Mouse (Mus musculus): ENCODE data around the gene Ddah2.

The Ddah2 gene

DNA sequence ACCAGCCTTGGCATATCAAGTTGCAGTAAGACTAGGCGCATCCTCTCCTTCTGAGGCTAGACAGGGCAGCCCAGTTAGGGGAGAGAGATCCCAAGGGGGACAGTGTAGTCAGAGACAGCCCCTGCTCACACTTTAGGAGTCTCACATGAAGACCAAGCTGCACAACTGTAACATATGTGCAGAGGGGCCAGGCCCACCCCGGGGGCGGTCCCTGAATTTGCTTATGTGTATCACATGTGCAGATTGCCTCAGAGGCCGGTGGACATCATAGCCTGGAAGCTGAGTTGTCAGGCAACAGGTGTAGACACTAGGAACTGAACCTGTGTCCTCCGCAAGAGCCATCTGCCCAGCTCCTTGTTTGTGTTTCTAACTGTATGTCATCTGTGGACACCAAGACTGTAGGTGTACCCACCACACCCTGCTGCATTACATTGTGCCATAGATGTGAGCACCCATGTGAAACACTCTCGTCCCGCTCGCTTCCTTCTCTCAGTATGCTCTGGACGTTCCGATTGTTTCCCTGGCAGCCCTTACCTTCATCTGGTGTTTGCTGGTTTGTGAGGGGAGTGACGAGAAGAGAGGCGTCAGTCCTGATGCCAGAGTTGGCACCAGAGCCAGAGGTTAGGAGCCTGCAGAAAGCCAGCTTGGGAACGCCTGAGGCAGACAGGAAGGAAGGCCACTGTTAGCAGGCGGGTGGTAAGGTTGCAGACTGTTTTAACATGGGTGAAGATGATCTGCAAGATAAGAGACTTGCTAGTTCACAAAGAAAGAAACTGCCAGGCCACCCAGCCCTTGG lies 33.8 kb downstream of the Ddah2 start:
- in situ Hi-C loops (cut with MboI; ENCODE audit: unreplicated experiment in 2 of 2) = loop anchor here in 1 of 2 experiments (25.0 kb wide), 1 partner anchor 230 kb away; the partner anchor contains the start of genes Cfb, Nelfe and Skiv2l

- in situ Hi-C loops (cut with MboI; ENCODE audit: unreplicated experiment in 2 of 2) = loop anchor here in 1 of 2 experiments (25.0 kb wide), 1 partner anchor 232 kb away; the partner anchor contains the start of genes Cfb, Nelfe and Skiv2l
Observed at GRCm38 (mm10) chr17:35094475-35095365, 35.9 kb downstream of the Ddah2 start.

DNA sequence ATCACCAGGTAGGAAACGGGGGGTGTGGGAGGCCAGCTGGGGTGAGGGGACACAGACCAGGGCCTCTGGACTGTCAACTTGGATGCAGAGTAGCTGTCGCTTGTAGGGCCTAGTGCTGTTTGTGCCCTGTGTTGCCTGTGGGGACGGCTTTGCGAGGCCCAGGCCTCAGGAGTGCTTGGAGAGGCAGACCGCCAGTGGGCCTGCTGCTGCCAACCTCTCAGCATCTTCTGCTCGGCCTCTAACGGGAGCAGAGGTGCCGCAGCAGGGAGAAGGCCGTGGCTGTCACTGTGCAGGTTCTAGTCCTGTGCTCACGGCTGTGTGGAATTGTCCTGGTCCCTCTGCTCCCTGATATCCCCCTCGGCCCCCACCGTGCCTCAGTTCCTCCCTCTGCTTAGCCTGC lies 37.8 kb downstream of the Ddah2 start:
- in situ Hi-C loops (cut with MboI; ENCODE audit: unreplicated experiment in 2 of 2) = loop anchor here in 1 of 2 experiments (25.0 kb wide), 1 partner anchor 234 kb away; the partner anchor contains the start of genes Cfb, Nelfe and Skiv2l

DNA sequence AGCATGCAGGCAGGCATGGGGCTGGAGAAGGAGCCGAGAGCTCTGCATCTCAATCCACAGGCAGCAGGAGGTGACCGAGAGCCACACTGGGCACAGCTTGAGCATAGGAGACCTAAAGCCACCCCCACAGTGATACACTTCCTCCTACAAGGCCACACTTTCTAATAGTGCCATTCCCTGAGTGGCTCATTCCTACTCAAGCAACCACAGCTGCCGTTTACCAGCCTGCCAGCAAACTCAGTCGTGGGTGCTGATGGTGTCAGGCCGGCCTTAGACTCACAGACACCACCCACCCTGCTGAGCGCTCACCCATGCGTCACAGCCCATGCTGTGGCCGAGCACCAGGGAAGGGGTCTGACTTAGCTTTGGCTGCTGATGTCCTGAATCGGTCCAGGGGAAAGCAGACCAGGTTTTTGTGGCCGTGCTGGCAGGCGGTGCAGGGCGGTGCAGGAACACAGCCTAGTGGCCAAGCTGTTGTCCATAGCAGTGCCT lies 38.4 kb downstream of the Ddah2 start:
- in situ Hi-C loops (cut with MboI; ENCODE audit: unreplicated experiment in 2 of 2) = loop anchor here in 1 of 2 experiments (25.0 kb wide), 1 partner anchor 235 kb away; the partner anchor contains the start of genes Cfb, Nelfe and Skiv2l

- in situ Hi-C loops (cut with MboI; ENCODE audit: unreplicated experiment in 2 of 2) = loop anchor here in 1 of 2 experiments (10.0 kb wide), 1 partner anchor 75 kb away; the partner anchor contains the start of gene Sapcd1
Observed at GRCm38 (mm10) chr17:35100196-35100765, 41.4 kb downstream of the Ddah2 start.

DNA sequence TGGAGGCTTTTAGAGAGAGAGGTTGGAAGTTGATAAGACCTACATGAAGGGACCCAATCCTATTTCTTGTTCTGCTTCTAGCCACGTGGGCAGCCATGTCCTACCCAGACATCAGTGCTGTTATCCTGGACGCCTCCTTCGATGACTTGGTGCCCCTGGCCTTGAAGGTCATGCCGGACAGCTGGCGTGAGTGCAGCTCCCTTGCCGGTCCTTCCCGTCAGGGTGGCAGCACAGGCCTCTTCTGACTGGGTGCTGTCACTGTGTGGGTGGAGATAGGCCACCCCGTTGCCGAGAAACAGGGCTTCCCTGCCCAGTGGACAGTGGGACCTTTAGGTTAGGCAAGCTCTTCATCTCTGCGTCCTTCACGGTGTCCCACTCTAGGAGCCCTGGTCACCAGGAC lies 42.3 kb downstream of the Ddah2 start:
- in situ Hi-C loops (cut with MboI; ENCODE audit: unreplicated experiment in 2 of 2) = loop anchor here in 1 of 2 experiments (10.0 kb wide), 1 partner anchor 76 kb away; the partner anchor contains the start of gene Sapcd1

DNA sequence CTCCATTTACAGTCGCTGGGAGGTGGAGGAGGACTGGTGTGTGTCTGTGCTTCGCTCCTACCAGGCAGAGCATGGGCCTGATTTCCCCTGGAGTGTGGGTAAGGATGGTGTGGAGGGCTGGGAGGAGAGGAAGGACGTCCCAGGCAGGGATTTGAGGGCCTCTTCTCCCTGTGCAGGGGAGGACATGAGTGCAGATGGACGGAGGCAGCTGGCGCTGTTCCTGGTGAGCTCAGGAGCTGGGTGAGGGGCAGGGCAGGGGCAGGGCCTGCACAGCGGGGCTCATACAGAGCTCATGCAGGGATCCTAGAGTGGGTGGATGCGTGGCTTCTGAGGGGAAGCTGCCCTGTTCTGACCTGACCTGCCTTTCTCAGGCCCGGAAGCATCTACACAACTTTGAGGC lies 43.5 kb downstream of the Ddah2 start:
- in situ Hi-C loops (cut with MboI; ENCODE audit: unreplicated experiment in 2 of 2) = loop anchor here in 1 of 2 experiments (10.0 kb wide), 1 partner anchor 77 kb away; the partner anchor contains the start of gene Sapcd1

DNA sequence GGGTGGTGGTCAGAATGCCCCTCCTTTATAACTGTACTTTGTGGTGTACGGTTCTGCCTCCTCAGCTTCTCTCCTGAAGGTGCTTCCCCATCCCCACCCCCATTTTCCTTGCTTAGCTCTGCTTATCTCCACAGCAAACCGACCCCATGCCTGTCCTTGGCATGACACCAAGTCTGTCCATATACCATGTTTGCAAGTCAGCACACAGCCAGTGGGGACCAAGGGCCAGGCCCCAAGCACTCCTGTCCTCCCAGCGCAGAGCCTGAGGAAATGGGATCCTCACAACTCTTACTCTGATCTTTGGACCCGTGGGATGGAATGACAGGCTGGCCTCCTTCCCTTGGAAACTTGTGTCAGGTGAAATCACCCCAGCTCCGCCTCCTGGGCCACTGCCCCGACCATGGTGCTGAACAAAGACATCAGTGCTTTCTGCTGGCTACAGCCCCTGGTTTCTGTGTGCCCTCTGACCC lies 44.4 kb downstream of the Ddah2 start:
- in situ Hi-C loops (cut with MboI; ENCODE audit: unreplicated experiment in 2 of 2) = loop anchor here in 1 of 2 experiments (10.0 kb wide), 1 partner anchor 78 kb away; the partner anchor contains the start of gene Sapcd1

DNA sequence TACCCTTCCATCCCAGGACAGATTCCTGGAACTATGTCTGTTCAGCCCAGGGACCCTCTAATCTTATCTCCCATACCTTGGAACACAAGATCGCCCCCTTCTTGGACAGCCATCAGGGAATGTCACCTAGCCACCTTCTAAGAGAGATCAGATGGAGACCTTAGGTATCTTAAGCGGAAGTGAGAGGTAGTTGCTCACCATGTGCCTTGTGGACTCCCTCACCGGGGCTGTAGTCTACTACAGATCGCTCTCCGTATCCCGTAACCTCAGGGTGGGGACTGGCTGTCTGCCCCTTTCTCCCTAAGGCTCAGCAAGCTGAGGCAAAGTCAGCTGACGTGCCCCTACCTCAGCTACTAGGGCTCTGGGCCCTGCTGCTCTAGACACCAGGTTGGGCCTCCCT lies 45.2 kb downstream of the Ddah2 start:
- in situ Hi-C loops (cut with MboI; ENCODE audit: unreplicated experiment in 2 of 2) = loop anchor here in 1 of 2 experiments (10.0 kb wide), 1 partner anchor 79 kb away; the partner anchor contains the start of gene Sapcd1

DNA sequence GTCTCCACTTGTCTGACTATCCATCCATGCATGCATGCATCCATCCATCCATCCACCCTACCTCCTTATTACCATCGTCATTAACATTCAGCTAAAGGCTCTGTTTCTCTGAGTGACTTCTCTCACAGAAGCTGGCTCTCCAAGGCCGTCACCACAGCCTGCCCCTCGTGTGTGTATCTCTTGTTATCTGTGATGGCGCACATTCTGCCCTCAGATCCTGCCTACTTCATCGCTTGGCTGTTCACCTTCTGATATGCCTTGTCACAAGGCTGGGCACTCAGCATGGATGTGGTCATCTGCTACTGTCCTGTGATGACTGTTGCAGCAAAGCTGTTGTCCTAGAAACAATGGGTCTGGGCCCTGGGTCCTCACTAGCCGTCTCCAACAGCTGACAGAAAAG lies 45.9 kb downstream of the Ddah2 start:
- in situ Hi-C loops (cut with MboI; ENCODE audit: unreplicated experiment in 2 of 2) = loop anchor here (5.0 to 10.0 kb wide), 2 partner anchors 42 to 80 kb away; partner anchors contain the start of gene Sapcd1 (in 1 of the 2)

GRCm38 (mm10) chr17:35105740-35106389 lies 47.0 kb downstream of the Ddah2 start:
- in situ Hi-C loops (cut with MboI; ENCODE audit: unreplicated experiment in 2 of 2) = loop anchor here (5.0 to 10.0 kb wide), 2 partner anchors 44 to 81 kb away; partner anchors contain the start of gene Sapcd1 (in 1 of the 2)

DNA sequence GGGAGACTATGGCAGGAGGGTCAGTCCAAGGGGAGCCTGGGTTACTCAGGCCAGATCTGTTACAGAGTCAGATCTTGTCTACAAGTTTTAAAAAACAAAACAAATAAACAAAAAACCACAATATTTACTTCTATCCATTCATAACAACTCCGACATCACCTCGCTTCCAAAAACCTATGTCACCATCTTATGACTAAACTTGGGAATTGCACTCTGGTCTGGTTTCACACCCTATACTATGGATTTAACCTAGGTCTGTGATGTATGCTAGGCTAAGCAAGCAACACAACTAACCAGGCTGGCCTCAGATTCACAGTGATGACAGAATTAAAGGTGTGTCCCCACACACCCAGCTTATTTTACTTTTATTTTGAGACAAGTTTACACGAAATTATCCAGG lies 47.7 kb downstream of the Ddah2 start:
- in situ Hi-C loops (cut with MboI; ENCODE audit: unreplicated experiment in 2 of 2) = loop anchor here (5.0 to 10.0 kb wide), 2 partner anchors 44 to 82 kb away; partner anchors contain the start of gene Sapcd1 (in 1 of the 2)

- in situ Hi-C loops (cut with MboI; ENCODE audit: unreplicated experiment in 2 of 2) = loop anchor here (5.0 to 10.0 kb wide), 2 partner anchors 46 to 83 kb away; partner anchors contain the start of gene Sapcd1 (in 1 of the 2)
Observed at GRCm38 (mm10) chr17:35108097-35108496, 49.3 kb downstream of the Ddah2 start, which contains the start of gene Ly6g5c. Ly6g5c (plus strand) TSS chr17:35108279.

Measured in v-Abl transformed pro-B cells (cell line).